Mouse (Mus musculus) megakaryocyte, embryonic 14.5 days (primary cell): Measurements from ENCODE around the gene Nit2.

ENCODE experiments used
- FLI1 ChIP-seq: IDR thresholded peaks from 2 replicates; pipeline ENCODE4 v1.6.1; 2012; ENCODE audit warnings: low read length, inconsistent platforms, mixed read lengths
- GATA1 ChIP-seq: IDR thresholded peaks from 3 replicates; pipeline ENCODE4 v1.6.1; 2012; ENCODE audit warnings: mixed read lengths, low read length, inconsistent platforms, borderline replicate concordance

DNA sequence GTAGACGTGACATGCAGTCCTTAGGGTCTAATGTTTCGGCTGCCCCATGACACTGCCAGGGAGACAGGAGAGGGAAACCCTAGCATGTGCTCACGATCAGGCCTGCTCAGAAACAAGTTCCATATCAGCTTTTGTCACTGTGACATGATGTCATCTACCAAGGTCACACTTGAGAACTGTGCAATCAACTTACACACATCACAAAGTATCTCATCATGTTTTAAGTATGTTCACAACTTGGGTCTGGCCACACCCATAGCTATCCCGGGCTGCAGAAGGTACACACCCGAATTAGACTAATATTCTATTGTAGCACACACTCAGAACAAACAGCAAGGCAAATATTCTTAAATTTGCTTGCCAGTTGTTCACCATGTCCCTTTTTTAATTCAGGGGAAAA, 14.9 kb upstream of the Nit2 start:
- no peak for TF ChIP-seq GATA1
- TF ChIP-seq FLI1 = no peak
